Mouse (Mus musculus) left cerebral cortex, adult 8-10 months (tissue): ENCODE measurements at regions not wholly inside any gene's neighbourhood (a gene's known extent, or its start where the extent isn't known, plus 50 kb on each side); places are given as distances from the start of the nearest gene placed in this dataset.

ENCODE experiments used
- DNase-seq, 2 experiments: peaks; one replicate each; pipeline ENCODE4 v3.0.0; 2022; ENCODE audit warnings: low spot score in 2 of 2

DNA sequence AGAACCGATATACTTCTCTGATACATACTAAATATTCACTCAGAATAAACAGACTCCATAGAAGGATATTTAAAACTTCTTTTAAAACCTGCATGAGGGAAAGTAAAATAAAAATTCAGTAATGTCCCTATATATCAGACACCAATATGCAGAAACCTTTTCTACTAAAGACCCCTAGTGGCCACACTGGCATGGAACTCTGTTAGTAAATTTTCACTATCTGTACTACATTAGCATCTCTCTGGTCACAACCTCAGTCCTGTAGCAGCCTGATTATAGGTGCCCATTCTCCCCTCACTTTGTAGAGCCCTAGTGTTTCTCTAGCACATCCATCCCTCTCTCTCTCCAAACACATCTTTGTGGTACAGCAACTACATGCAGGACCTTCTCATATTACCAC is 970.3 kb downstream of the Cdh11 start:
- no peak for DNase-seq

DNA sequence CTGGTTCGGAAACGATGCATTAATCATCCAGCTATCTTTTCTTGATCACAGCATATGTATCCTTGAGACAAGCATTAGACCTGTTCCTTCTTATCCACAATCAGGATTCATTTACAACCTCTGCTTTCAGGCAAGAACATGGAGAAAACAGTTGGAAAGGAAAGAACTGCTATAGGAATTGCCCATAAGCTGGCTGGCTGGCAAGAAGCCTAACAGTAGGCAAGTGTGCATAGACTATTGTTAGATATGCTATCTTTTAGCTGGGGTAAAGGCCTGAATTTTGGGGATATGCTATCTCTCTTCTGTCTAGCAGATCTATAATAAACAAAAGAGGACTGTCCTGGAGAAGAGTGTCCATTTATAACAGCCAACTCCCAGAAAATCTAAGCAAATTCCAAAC is 981.9 kb downstream of the Cdh11 start:
- peak in 1 of 2 experiments; percentile 37 for DNase-seq

DNA sequence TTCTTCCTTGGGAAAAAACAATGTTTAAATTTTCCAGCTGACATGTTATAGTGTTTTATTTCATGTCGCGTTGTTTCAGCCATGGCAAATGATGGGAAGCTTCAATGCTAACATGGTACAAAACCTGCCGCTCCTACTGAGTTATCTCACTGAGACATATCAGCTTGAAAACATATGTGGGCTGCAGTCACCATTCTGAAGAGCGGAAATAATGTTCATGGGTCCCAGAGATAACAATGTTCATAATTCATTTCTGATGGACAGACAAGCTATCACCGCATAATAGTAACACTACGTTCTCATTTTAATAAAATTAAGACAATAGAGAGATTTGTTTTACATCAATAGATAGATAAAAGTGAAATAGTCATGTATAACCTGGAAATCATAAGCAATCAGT is 983.3 kb downstream of the Cdh11 start:
- DNase-seq: no peak

DNA sequence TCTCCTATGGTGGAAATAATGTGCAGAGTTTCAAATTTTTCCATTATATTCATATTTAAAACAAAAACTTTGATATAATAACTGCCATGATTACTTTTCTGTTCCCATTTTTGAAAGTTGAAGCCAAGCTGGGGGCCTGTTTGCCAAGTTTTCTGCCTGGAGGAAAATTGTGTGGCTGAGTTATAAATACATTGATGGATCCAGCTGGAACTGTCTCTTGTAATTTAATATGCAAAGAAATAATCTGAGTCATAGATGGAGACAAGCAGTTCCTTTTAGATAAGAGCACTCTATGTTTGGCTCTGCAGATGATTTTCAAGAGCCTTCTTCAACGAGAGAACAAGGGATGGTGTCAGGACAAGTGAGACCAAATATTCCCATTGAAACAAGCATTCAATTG is 994.7 kb downstream of the Cdh11 start:
- DNase-seq: peak in 1 of 2 experiments; percentile 26

DNA sequence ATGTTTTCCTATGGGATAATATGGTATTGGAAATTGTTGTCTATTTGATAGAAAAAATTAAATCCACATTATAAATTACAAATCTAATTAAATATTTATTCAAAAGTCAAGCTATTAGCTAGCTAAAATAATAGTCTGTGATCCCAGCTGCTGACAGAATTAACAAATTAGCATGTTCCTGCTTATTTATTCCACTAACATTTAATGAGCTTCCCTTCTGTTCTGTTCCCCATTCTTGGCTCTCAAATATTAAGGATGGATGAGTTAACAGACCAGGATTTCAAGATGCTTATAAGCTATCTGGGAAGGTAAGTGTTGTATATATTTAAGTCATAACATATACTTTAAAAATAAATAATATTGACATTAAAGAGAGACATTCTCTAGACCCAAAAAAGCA is 998.6 kb downstream of the Cdh11 start:
- DNase-seq: no peak

DNA sequence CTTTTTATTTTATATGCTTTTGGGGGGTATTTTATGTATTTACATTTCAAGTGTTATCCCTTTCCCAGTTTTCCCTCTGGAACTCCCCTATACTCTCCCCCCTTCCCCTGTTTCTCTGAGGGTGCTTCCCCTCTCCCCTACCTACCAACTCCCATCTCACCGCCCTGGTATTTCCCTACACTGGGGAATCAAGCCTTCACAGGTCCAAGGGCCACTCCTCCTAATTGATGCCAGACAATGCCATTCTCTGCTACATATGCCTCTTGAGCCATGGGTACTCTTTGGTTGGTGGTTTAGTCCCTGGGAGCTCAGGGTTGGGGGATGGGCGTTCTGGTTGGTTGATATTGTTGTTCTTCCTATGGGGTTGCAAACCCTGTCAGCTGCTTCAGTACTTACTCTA is 1002.9 kb downstream of the Cdh11 start:
- no peak for DNase-seq

DNA sequence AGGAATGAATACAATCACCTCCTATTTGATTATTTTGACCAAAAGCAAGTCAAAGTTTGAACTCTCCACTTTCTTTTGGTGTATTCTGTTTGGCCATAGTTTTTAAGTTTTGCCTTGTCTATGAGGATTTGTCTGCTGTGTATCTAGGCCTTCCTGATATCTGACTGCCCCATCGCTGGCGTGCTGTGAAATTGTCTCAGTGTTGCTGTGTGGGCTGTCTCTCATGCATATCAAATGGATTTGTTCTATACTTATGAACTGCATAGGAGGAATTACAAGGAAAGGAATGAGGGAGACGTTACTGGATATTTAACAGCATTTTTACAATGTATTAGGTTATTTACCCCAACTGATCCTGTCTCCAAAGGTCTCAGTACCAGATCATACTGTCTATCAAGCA is 1003.5 kb downstream of the Cdh11 start:
- DNase-seq: no peak

DNA sequence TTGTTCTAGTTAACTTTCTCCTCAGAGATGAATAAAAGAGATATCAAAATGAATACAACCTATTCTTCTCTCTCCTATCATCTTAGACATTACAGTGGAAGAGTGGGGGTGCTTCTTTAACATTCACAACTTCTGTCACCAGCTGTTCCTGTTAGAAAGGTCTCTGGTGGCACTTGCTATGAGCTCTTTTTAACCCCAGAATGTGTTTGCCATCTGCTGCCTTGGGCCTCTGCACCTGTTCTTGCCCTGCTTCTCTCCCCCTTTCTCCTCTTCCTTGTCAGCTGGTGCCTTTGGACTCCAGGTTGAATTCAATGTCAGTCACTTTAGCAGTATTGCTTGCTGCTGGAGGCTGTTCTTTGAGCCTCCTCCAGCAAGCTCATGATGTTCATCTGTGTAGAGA is 1005.5 kb downstream of the Cdh11 start:
- DNase-seq: no peak

DNA sequence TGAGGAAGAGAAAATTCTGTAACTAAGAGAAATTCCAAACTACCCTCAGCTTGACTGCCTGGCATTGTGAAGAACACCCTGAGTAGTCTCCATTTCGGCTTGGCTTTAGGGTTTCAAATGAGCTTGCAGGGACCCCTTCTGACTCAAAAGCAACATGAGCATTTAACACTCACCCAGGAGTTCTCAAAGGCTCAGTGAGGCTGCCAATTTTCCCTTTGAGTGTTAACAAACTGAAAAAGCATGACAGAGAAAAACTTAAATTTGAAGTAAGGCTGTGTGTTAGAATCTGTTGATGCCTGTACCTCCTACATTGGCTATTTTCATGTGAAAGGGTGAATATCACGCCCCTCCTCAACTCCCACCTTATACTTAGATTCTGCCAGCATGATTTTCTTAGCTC is 1017.9 kb downstream of the Cdh11 start:
- DNase-seq: no peak
